Mouse (Mus musculus): Measurements from ENCODE around the gene Mfn1.

The Mfn1 gene

DNA sequence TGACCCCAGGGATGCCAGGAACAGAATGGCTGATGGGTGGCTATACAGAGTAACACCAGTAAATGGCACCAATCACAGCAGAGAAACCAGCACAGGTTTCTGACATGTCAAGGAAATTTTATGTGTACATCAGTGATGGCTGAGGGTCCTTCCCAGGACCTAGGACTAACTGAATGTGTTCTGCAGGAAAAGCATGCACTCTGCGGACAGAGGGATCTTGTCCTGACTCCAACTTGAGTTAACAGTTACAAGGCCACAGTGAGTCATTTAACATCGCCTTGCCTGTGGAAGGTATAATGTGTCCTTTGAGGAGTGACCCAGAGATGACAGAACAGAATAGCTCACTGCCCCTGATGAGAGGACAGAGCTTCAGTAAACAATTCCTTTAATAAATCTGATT, 85.5 kb downstream of the Mfn1 start:
- no peak for DNase-seq (ENCODE audit: low read depth, low spot score)
- Histone ChIP-seq H3K27me3 (ENCODE audit: control insufficient read depth, insufficient read depth, low read length, poor library complexity, severe bottlenecking) (no peaks in the 10 kb centered on the region), H3K36me3 (ENCODE audit: control insufficient read depth, insufficient read depth, low read length, poor library complexity, severe bottlenecking) (no peaks in the 10 kb centered on the region)

DNA sequence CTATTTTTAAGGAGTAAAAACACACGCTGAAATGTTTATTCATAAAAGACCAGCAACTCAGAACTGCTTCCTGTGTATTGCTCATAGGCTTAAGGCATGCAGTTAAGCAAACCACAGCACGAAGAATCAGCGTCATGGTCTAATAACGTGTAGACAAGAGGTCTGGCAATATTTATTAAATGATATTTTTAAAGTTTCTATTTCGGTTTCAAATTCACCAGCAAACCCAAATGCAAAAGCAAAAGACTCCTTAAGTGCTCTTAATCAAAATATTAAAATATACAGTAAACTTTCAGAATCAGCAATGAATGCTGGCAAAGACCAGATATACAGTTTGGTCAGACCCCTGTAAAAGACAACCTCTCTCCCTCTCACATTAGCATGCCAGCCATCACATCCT, 86.1 kb downstream of the Mfn1 start:
- Histone ChIP-seq H3K36me3 (ENCODE audit: control insufficient read depth, insufficient read depth, low read length, poor library complexity, severe bottlenecking) (no peaks in the 10 kb centered on the region), H3K27me3 (ENCODE audit: control insufficient read depth, insufficient read depth, low read length, poor library complexity, severe bottlenecking) (no peaks in the 10 kb centered on the region)
- peak; percentile 8 for DNase-seq (ENCODE audit: low read depth, low spot score)

DNA sequence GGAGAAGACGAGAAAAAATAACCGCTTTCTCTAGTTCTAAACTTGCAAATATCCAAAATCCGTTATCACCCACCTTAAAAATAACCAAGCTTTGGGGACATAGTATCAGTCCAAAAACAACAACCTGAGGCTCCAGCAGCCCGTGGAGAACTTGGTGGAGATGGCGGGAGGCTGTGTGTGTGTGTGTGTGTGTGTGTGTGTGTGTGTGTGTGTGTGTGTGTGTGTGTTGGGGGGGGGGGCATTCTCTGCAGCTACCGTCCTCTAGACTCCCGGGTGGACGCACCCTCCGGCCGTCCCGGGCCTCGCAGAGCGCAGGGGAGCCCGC, 86.7 kb downstream of the Mfn1 start:
- Histone ChIP-seq H3K36me3 (ENCODE audit: control insufficient read depth, insufficient read depth, low read length, poor library complexity, severe bottlenecking) (no peaks in the 10 kb centered on the region), H3K27me3 (ENCODE audit: control insufficient read depth, insufficient read depth, low read length, poor library complexity, severe bottlenecking) (no peaks in the 10 kb centered on the region)
- no peak for DNase-seq (ENCODE audit: low read depth, low spot score)

DNA sequence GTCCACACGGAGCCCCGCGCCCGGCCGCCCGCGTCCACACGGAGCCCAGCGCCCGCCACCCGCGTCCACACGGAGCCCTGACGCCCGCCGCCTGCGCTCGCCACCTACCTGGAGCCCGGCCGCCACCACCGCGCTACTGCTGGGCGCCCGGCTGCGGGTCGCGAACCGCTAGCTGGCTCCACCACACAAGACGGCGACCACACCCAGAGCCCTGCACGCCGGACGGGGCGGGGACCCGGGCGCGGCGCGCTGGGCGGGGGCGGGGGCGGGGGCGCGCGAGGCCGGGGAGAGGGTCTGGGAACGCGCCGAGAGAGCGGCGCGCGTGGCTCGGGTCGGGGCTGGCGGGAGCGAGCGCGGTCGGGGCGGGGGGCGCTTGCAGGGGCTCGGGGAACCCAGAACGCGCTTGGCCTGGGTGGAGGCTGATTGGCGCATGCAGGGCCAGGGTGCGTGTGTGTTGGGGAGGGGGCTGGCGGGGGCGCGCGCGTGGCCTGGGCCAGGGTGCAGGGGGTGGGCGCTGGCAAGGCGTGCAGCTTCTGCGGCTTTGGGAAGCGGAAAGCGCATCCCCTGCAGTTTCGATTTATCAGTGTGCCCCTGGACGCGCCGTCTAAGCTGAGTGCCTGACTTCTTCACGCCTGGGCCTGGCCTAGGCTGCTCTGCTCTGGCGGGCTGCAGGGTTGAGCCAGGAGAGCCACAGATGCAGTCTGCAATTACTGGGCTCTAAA, 87.2 kb downstream of the Mfn1 start, which contains the start of gene Gnb4:
Gene Gnb4, minus strand, starts transcription at position 255 of the 722 bp plus-strand sequence.
- Histone ChIP-seq H3K27me3 (ENCODE audit: control insufficient read depth, insufficient read depth, low read length, poor library complexity, severe bottlenecking) (no peaks in the 10 kb centered on the region), H3K36me3 (ENCODE audit: control insufficient read depth, insufficient read depth, low read length, poor library complexity, severe bottlenecking) (no peaks in the 10 kb centered on the region)
- peak; percentile 21 for DNase-seq (ENCODE audit: low read depth, low spot score)

DNA sequence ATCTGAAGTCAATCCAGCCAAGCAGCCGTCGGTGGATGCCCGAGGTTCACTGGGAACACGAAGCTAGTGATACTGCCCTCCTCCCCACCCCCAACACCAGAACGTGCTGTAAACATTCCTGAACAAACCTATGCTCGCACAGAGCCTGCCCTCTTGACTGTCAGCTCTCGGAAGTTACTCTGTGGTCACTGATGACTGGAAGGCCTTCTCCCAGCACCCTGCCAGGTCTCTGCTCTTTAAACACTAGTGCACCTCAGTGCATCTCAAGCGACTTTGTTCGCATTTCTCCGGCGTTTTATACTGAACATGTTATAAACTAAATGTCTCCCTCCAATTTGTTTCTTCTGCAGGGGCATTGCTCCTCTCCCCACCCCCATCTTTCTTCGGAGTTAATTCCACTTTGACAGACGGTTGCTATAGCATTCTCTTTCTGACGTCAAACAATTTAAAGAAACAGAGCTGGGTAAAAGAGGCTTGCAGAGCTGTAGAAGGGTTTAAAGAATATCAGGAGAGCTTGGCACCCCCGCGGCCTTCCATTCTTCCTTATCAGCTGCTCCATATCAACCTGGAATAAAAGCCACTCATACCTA, 87.9 kb downstream of the Mfn1 start:
- no peak for DNase-seq (ENCODE audit: low read depth, low spot score)
- no peaks in the 10 kb centered on the region for H3K36me3 ChIP-seq (ENCODE audit: control insufficient read depth, insufficient read depth, low read length, poor library complexity, severe bottlenecking)
- no peaks in the 10 kb centered on the region for H3K27me3 ChIP-seq (ENCODE audit: control insufficient read depth, insufficient read depth, low read length, poor library complexity, severe bottlenecking)

DNA sequence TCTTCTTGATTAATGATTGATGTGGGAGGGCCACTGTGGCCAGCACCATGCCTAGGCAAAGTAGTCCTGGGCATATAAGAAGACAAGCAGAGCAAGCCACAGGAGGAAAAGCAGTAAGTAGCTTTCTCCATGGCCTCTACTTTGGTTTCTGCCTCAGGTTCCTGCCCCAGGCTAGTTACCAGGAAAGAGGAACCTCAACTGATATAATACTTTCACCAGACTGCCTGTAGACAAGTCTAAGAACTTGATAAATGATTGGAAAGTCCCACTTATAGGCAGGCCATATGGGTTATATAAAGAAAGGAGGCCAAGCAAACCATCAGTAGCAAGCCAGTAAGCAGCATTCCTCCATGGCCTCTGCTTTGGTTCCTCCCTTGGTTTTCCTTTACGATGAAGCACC, 92.4 kb downstream of the Mfn1 start:
- Histone ChIP-seq H3K36me3 (ENCODE audit: control insufficient read depth, insufficient read depth, low read length, poor library complexity, severe bottlenecking) (no peaks in the 10 kb centered on the region), H3K27me3 (ENCODE audit: control insufficient read depth, insufficient read depth, low read length, poor library complexity, severe bottlenecking) (no peaks in the 10 kb centered on the region)
- no peak for DNase-seq (ENCODE audit: low read depth, low spot score)

DNA sequence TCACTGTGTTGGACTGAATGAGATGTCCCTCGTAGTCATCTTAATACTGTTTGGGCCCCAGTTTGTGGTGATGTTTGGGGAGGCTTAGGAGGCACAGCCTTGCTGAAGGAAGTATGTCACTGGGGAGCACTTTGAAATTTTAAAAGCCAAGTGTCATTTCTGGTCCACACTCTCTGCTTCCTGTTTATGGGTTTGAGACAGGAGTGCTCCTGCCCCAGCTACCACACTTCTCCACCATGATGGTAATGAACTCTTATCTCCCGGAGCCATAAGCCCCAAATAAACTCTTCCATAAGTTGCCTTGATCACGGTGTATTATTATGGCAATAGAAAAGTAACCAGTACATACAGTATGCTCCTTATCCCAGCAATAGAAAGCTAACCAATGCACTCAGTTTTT, 92.8 kb downstream of the Mfn1 start:
- Histone ChIP-seq H3K27me3 (ENCODE audit: control insufficient read depth, insufficient read depth, low read length, poor library complexity, severe bottlenecking) (no peaks in the 10 kb centered on the region), H3K36me3 (ENCODE audit: control insufficient read depth, insufficient read depth, low read length, poor library complexity, severe bottlenecking) (no peaks in the 10 kb centered on the region)
- DNase-seq (ENCODE audit: low read depth, low spot score) = no peak

DNA sequence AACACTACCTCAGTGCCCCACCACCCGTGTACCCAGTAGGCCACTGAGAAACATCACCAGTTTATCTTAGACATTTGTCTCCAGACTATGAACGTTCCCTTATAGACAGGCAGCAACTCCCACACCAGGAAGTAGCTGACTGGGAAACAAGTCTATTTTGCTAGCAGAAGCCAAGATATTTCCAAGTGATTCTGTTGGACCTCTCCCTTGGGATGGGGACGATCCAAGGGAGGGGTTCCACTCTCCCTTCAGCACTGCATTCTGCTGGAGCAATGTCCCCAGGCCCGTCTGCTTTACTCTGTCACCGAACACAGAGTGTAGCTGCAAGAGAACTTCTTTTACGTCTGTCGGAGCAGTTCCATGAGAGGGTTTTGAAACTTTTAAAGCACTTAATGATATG, 98.9 kb downstream of the Mfn1 start:
- no peak for DNase-seq (ENCODE audit: low read depth, low spot score)
- no peaks in the 10 kb centered on the region for H3K36me3 ChIP-seq (ENCODE audit: control insufficient read depth, insufficient read depth, low read length, poor library complexity, severe bottlenecking)
- no peaks in the 10 kb centered on the region for H3K27me3 ChIP-seq (ENCODE audit: control insufficient read depth, insufficient read depth, low read length, poor library complexity, severe bottlenecking)

Data from splenic B cell, adult 2 months (primary cell).